Mouse (Mus musculus) skeletal muscle tissue, adult 2 months (tissue): Measurements from ENCODE around the gene Gm11634.
"Not testable (repeated sequence)": the region's sequence is repeated elsewhere in the genome, so short reads cannot be mapped to it uniquely, and the experiment has no call there.

Source experiments
- DNase-seq: peaks from one replicate; pipeline ENCODE4 v3.0.0-alpha.2; 2012; ENCODE audit warnings: low read depth, low spot score

Gm11634 gene

DNA sequence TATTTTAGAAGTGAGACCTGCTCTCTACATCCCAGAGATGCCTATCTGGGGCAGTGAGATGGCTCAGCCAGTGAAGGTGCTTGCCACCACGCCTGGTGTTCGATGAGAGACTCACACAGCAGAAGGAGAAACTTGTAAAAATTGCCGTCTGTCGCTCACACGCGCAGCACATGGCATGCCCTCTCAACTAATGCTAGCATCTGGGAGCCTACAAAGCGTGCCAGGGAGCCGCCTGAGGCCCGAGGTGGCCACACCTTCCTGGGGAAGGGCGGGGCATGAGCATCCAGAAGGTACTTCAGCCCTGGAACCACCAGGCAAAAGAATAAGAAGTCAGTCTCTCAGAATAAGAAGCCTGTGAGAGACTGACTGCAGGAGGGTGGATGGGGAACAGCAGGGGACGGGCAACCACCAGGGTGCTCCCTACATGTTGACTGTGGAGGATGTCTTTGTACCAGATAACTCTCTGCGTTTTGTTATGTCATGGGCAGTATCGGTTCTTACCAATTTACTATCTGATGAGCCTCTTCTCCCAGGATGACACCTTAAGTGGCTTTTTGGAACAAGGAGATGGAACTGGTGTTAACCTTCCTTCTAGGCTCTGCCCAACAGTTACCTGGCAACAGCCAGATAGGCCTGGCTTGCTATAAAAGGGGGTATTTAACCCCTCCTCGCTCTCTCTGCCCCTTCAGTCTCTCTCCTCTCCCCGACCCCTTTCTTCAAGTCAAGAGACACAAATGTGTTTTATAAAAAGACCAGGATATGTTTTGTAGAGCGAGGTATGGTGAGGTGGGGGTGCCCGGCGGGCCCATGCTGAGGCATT, 18.1 kb upstream of the Gm11634 start:
- no peak for DNase-seq

DNA sequence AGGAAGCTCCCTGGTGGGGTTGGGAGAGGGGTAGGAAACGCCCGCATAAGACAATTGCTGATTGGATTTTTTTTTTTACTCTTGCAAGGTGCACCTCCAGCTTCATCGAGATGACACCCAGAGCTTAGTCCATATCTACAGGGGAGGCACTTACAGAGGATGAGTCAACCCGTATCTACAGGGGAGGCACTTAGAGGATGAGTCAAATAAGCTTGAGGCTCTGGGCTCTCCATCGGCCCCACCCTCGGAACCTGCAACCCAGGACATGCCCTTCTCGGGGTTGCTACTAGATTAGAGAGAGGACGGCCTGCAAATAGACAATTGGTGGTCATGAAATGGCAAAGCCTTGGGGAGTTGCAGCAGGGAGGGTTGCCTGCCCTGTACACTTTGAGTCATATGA, 17.0 kb upstream of the Gm11634 start:
- no peak for DNase-seq

DNA sequence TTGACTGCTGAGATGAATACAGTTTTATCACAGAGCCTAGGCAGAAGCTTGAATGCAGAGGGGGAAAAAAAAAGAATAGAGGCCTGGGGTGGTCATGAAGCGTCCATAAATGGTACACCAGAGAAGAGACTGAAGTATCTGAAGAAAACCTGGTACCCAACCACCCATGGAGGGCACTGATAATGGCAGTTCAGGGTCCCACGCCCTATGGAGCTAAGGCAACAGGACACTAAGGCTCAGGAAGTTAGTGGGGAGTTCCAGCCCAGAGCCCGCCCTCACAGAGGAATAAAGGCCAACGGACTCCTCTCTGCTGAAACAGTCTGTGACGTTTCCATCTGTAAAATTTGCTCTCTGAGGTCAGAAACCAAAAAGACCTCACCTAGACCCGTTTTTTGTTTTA, 16.3 kb upstream of the Gm11634 start:
- no peak for DNase-seq

- DNase-seq, result no peak
Observed at GRCm38 (mm10) chr11:101614116-101614515, 15.1 kb upstream of the Gm11634 start.

DNA sequence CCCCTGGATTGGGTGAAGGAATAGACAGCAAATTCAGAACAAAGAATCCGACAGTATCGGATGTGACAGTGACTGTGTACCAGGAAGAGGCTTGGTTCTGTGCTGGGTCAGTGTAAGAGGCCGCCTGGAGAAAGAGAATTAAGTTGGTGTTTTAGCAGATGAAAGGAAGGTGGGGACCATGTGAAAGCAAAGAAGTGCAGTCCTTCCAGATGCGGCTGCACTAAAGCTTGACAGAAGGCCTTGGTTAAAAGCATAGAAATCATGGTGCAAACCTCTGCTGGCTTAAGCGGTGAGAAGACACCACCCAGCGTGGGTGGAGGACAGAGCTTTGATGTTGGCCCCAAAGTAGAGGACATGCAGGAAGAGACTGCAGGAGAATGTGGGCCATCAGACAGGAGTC, 14.5 kb upstream of the Gm11634 start:
- DNase-seq, result no peak

- no peak for DNase-seq
Observed at GRCm38 (mm10) chr11:101610445-101610844, 11.4 kb upstream of the Gm11634 start.

DNA sequence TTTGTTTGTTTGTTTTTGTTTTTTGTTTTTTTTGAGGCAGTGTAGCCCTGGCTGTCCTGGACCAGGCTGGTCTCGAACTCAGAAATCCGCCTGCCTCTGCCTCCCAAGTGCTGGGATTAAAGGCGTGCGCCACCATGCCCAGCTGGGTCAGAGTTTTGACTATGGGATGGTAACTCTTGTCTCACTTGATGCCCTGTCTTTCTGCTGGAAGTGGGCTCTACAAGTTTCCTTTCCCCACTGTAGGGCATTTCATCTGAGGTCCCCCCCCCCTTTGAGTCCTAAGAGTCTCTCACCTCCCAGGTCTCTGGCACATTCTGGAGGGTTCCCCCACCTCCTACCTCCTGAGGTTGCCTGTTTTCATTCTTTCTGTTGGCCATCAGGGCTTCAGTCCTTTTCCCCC, 8.1 kb upstream of the Gm11634 start:
- DNase-seq, result not testable (repeated sequence)

- not testable (repeated sequence) for DNase-seq
Observed at GRCm38 (mm10) chr11:101604531-101605453, 5.7 kb upstream of the Gm11634 start.

DNA sequence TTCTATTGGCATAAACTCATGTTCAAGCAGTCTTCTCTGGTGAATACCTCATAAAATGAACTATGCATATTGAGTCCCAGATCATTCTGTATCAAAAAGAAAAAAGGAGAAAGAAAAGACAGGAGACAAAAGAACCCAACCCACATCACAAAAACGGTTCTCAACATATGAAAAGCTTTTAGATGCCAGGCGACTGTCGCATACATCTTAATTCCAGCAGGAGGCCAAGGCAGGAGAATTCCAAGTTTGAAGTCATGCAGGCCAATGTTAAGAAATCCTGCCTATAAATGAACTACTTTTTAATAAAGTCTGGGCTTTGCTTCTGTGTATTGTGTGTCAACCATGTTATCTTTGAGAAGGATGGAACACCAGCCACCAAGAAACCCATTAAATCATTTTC, 5.1 kb upstream of the Gm11634 start:
- DNase-seq, result no peak

DNA sequence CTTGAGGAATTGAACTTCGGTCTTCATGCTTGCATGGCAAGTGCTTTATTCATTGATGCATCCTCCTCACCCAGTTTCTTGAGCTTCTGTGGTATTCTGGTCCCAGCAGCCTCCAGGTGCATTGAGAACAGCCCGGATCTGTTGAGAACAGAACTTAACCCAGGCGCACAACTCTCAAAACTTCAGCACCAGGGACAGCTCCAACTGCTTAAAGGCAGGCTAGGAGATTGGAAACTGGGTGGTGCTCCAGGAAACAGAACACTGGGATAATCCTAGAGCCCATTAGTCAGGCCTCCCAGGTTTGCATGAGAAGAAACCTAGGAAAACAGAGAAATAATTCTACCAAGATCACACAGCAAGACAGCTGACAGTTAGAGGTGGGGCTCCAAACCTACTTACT, 3.4 kb upstream of the Gm11634 start:
- peak; percentile 31 for DNase-seq

- DNase-seq, result no peak
Observed at GRCm38 (mm10) chr11:101589989-101590624, 8.9 kb downstream of the Gm11634 start.

DNA sequence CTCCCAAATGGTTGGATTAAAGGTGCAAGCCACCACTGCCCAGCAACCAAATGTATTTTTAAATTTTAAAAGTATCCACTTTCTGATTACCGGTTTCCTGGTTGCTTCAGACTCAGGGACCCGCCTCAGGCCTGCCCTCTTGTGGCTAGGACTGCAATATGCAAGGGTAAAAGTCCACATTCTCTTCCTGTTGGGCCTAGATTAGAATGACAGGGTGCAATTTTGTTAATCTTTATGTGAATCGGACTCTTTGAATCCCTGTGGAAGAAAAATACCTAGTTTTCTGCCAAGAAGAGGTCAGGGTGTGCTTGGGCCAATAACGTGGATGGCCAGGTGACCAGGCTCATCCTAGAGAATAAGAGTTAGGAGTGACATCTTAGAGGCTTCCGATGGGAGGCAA, 9.6 kb downstream of the Gm11634 start:
- no peak for DNase-seq

DNA sequence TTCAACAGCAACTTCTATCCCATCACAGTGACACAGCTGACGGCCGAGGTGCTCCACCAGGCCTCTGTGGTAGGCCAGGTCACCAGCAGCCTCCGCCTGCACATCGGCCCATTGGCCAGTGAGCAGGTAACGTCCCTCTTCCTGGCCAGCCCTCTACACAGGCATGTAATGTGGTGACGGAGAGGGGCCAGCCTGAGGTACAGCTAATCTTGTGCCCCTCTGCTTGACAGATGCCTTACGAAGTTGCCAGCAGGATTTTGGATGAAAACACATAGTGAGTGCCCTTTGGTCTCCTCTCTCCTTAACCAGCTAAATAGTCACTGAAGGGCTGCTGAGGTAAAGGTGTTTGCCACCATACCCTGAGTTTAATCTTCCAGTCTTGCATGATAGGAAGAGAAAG, 10.2 kb downstream of the Gm11634 start:
- no peak for DNase-seq

DNA sequence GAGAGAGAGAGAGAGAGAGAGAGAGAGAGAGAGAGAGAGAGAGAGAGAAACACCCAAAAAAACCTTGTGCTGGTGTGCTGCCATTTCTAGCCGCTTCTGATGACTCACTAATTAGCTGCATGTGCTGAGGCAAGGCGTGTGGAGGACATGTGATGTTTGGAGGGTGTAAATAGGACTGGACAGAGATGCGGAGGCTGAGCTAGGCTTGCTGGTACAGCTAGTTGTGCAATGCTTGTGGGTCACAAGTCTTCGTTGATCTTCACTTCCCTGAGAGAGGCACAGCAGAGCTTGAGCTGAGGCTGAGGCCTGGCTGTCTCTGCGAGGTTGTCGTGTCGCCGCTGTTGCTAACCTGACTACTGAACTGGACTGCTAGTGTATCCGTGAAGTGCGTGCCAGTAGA, 11.4 kb downstream of the Gm11634 start:
- DNase-seq, result peak; percentile 50

- DNase-seq, result no peak
Observed at GRCm38 (mm10) chr11:101585805-101586204, 13.3 kb downstream of the Gm11634 start.

DNA sequence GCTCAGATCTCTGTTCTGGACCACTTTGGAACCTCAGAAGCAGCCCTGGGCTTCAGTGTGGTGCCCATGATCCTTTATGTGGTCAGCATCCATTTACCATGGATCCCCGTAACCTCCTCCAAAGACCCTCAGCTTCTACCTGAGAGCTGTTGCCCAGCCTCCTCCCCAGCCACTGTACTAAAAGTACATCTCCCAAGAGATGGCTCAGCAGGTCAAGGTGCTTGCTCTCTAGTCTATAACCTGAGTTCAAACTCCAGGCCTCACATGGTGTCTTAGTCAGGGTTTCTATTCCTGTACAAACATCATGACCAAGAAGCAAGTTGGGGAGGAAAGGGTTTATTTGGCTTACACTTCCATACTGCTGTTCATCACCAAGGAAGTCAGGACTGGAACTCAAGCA, 14.0 kb downstream of the Gm11634 start:
- not testable (repeated sequence) for DNase-seq

- DNase-seq, result no peak
Observed at GRCm38 (mm10) chr11:101583205-101583604, 15.9 kb downstream of the Gm11634 start.

DNA sequence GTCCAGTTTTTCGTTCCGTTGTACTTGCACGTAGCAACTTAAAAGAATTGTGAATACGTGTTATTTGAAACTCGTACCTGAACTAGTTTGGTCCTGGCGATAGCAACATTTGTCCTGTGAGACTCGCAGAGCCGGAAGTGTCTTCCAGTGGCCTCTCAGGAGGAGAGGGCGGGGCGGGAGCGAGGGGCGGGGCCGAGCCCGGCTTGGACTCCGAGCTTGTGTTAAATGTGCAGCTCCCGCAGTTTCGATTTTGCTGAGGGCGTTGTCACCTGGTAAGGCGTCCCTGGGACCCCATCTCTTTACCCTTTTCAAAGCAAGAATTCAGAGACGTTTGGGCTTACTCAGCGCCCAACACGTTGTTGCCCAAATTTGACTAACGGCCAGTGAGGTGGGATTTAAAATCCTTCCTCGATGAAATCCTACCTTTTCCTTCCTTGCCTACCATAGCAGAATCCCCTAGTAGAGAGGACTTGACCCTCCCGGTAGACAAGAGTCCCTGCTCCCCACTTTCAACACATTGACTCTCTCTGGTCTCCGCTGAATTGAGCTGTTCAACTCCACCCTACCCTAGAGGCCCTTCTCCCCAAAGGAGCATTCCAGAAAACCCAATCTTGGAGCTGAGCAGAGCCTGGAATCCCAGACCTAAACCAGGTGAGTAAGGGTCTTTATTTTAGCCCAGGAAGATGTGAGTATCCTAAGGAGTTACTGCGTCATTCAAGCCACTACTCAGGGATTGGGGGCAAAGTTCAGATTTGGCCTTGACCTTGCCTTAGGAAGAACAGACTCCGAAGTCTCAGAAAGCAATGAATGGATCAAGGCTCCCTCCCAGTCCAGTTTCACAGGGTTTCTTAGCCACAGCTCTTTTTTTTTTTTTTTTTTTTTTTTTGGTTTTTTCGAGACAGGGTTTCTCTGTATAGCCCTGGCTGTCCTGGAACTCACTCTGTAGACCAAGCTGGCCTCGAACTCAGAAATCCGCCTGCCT, 16.7 kb downstream of the Gm11634 start, which contains the start of gene Tmem106a:
Tmem106a (plus strand) TSS at position 189 of the 982 bp plus-strand sequence.
- DNase-seq, result peak; percentile 50

DNA sequence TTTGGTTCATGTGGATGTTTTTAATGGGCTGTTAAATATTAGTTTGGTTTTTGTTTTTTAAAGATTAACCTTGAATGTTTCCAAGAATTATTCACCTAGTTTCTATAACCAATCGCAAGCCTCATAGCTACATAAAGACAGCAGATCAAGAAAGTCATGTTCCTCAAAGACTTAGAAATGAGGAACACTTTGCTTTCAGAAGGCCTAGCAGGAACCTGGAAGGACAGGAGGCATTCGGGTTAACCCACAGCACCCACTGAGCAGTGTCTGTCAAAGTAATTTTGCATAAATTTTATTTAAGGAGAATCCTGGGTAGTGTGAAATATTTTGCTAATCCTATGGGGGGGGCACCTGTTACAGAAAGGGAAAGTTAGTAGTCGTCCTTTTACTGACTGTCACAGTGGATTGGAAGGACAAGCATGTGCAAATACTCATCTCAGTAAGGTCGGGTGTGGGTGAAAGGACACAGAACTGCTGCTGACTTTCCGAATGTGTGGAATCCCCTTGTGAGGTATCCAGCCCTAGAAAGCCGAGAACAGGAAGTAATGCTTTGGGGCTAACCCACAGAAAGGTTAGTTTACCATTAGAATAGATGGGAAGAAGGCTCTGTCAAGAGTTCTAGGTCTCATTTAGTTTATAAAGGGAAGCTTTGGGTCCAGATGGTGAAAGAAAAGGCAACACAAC, 17.8 kb downstream of the Gm11634 start:
- DNase-seq, result no peak

DNA sequence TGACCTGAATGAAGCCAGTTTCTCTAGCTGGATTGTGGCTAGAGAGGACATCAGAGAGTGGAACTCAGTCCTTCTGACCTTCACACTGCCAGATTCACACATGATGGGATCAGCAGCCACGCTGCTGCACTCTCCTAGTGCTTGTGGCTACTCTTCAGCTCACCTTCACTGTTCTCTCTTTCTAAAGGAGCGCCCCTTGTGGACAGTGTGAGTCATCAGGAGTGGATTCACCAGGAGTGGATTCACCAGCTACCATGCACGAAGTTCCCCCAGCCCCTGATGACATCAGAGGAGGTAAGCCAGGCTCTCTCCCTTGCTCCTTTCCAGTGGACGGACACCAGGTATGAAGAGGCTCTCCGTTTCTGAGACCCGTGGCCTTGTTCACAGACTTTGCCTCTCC, 22.9 kb downstream of the Gm11634 start:
- DNase-seq, result no peak
